ENCODE assay signal across 17 mouse cellular contexts in the genomic region with DNA sequence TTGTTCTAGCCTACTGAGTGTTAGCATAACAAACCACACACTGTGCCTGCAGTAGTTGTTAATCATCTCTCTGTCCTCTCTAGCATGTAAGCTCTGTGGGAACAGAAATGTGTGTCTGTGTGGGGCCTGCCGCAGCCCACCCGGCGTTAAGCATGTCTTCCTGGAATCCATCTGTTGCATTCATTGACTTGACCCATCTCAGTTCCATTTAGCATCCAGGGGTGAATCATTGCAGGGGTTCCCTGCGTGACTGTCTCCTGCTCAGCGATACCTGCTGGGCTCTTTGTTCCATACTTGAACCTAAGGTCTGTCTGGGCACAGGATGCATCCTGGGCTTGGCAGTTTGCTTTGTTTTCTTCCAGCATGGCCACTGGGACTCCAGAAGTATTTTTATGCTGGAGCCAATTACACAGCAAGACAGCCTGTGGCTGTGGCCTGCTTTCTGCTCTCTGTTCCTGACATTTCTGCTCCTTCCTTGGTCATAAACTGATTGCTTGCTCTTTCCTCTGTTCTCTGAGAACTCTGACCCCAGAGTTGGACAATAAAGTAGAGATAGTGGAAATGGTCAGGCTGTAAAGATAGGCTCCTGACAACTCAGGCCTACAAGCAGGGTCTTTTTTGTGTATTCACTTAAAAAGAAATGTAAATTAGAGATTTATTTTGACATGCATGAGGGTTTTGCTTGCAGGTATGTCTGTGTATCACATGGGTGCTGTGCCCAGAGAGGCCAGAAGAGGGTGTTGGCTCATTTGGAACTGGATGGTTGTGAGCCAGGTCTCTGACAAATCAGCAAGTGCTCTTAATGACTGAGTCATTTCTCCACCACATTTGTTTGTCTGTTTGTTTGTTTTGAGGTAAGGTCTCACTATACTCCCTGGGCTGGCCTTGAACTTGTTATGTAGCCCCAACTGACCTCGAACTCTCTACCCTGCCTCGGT. TPM values are rescaled to one million over a fixed set of nuclear protein-coding genes. Genes with fewer than 3 reads are reported as not detected.
DNase-seq lines count a peak whose midpoint lies in the region; ATAC-seq and TF ChIP-seq lines count a peak whose summit lies in the region.
"Had no signal": no experiment of that assay in that cellular context is flagged by ENCODE, and none has a peak within 500 bp of the region (broad histone marks: within the 10 kb centered on the region; RNA-seq: fewer than 3 reads in every experiment).

No protein-coding gene starts in this region.

- TF ChIP-seq RAD21 in CH12.LX (IDR thresholded peaks at IDR 0.05; ENCODE audit: low read depth, low read length): peak; percentile 29

- no peak overlapping the region for H3K4me3 ChIP-seq in layer of hippocampus, adult 2 months
- H3K4me3 ChIP-seq in CH12.LX (replicated peaks in 1 of 3; ENCODE audit: low read depth in 2 of 3, low read length in 2 of 3, poor library complexity in 1 of 3): no peak overlapping the region
- no peak overlapping the region for H3K4me3 ChIP-seq in heart, embryonic 11.5 days (ENCODE audit: low read depth, low read length)
- H3K4me3 ChIP-seq: embryonic facial prominence, embryonic 12.5 days; gastrocnemius, adult 2 months; heart, adult 2 months; limb, embryonic 15.5 days; midbrain, embryonic 12.5 days had no signal

- DNase-seq in layer of hippocampus, adult 2 months (ENCODE audit: low spot score in 2 of 2): no peak
- DNase-seq in layer of hippocampus, adult 9-11 months: no peak
- DNase-seq in CH12.LX (ENCODE audit: extremely low read depth): no peak
- peak; percentile 48 for DNase-seq in ZHBTc4 (ENCODE audit: low read depth, low spot score)
- no peak for DNase-seq in cerebellum, adult 11-12 months
- DNase-seq in layer of hippocampus, adult 11-12 months (ENCODE audit: low spot score): no peak
- DNase-seq: cerebellum, postnatal 36 days; gastrocnemius, adult 2 months; heart, adult 2 months; lung, postnatal 10 days; spleen, adult 18-20 months had no signal

- no peaks in the 10 kb centered on the region for H3K36me3 ChIP-seq in CH12.LX (replicated peaks in 1 of 2; ENCODE audit: control insufficient read depth in 1 of 2, insufficient read depth in 1 of 2, low read length in 1 of 2)
- H3K36me3 ChIP-seq in heart, embryonic 11.5 days (ENCODE audit: control insufficient read depth, insufficient read depth, low read length): no peaks in the 10 kb centered on the region
- H3K36me3 ChIP-seq: embryonic facial prominence, embryonic 12.5 days; limb, embryonic 15.5 days; midbrain, embryonic 12.5 days had no signal

- H3K9ac ChIP-seq in CH12.LX (ENCODE audit: insufficient read depth, low read depth): no peak overlapping the region
- no peak overlapping the region for H3K9ac ChIP-seq in heart, embryonic 11.5 days (ENCODE audit: low read depth, low read length)
- H3K9ac ChIP-seq: embryonic facial prominence, embryonic 12.5 days; limb, embryonic 15.5 days; midbrain, embryonic 12.5 days had no signal

- peak; percentile 64 for ATAC-seq in megakaryocyte-erythroid progenitor cell, adult 5-6 weeks (replicated peaks; ENCODE audit: low FRiP score, low TSS enrichment, poor library complexity, severe bottlenecking)
- ATAC-seq in heart, embryonic 11.5 days (replicated peaks; ENCODE audit: insufficient number of reproducible peaks, low FRiP score, low TSS enrichment): no peak

- H3K27me3 ChIP-seq in CH12.LX (replicated peaks): peaks cover 2% of the 10 kb centered on the region
- no peaks in the 10 kb centered on the region for H3K27me3 ChIP-seq in heart, embryonic 11.5 days (ENCODE audit: control insufficient read depth, insufficient read depth, low read length)
- H3K27me3 ChIP-seq: embryonic facial prominence, embryonic 12.5 days; limb, embryonic 15.5 days; midbrain, embryonic 12.5 days had no signal

- no peak for TF ChIP-seq POLR2A in CH12.LX (IDR thresholded peaks at IDR 0.05; ENCODE audit: low read depth, low read length)

- dilution Hi-C loops in CH12.LX (cut with MboI; ENCODE audit: extremely low pct_ligation_motif_present, extremely low pct_unique_long_range_greater_than_20kb, low sequenced_read_pairs): no loop called here

- H3K4me2 ChIP-seq in CH12.LX (ENCODE audit: insufficient read depth, low read depth, poor library complexity, severe bottlenecking): no peak overlapping the region
- H3K4me2 ChIP-seq in heart, embryonic 11.5 days: no peak overlapping the region
- H3K4me2 ChIP-seq: embryonic facial prominence, embryonic 12.5 days; limb, embryonic 15.5 days; midbrain, embryonic 12.5 days had no signal

- H3K4me1 ChIP-seq in CH12.LX (ENCODE audit: control insufficient read depth in 1 of 2, insufficient read depth in 2 of 2): peaks cover 3 to 20% of the 10 kb centered on the region in 2 experiments; a peak in 3 of 4 replicates
- H3K4me1 ChIP-seq in heart, embryonic 11.5 days (ENCODE audit: control insufficient read depth, insufficient read depth, low read length): peaks cover 2% of the 10 kb centered on the region; the same call in 1 of the 2 replicates
- H3K4me1 ChIP-seq: embryonic facial prominence, embryonic 12.5 days had no signal

- WGBS in heart, embryonic 11.5 days (ENCODE audit: insufficient replicate concordance): 80% methylated on average over 7 of the region's 7 CpGs

- H3K27ac ChIP-seq in layer of hippocampus, adult 2 months: peak overlapping the region; percentile 32; the same call in 1 of the 2 replicates
- H3K27ac ChIP-seq in CH12.LX (ENCODE audit: insufficient read depth, low read depth): no peak overlapping the region
- H3K27ac ChIP-seq in heart, embryonic 11.5 days (ENCODE audit: low read depth, low read length): no peak overlapping the region
- H3K27ac ChIP-seq: embryonic facial prominence, embryonic 12.5 days; gastrocnemius, adult 2 months; heart, adult 2 months; limb, embryonic 15.5 days; midbrain, embryonic 12.5 days had no signal

- in situ Hi-C loops in CH12.LX (cut with MboI; ENCODE audit: low pct_ligation_motif_present, low pct_unique_long_range_greater_than_20kb, low sequenced_read_pairs): no loop called here

- TF ChIP-seq EP300 in CH12.LX (IDR thresholded peaks at IDR 0.05; ENCODE audit: low read length): no peak

- no peaks in the 10 kb centered on the region for H3K79me2 ChIP-seq in CH12.LX (replicated peaks; ENCODE audit: control insufficient read depth, extremely low read depth, insufficient read depth, poor library complexity, severe bottlenecking)

- H3K9me3 ChIP-seq in CH12.LX (replicated peaks; ENCODE audit: low read length): no peaks in the 10 kb centered on the region
- H3K9me3 ChIP-seq in heart, embryonic 11.5 days (replicated peaks; ENCODE audit: control insufficient read depth, low read length): no peaks in the 10 kb centered on the region
- H3K9me3 ChIP-seq: embryonic facial prominence, embryonic 12.5 days; limb, embryonic 15.5 days; midbrain, embryonic 12.5 days had no signal

- peak; percentile 51 for TF ChIP-seq CTCF in layer of hippocampus, adult 2 months (conservative IDR thresholded peaks at IDR 0.05)
- TF ChIP-seq CTCF in CH12.LX (conservative IDR thresholded peaks at IDR 0.05 in 1 of 2, IDR thresholded peaks at IDR 0.05 in 1 of 2; ENCODE audit: low read depth in 2 of 2, low read length in 2 of 2): peak in 1 of 2 experiments; percentile 54; a peak in 2 of 4 replicates

TF ChIP-seq in CH12.LX, 34 proteins besides CTCF, POLR2A, EP300 and RAD21 (continues in another document):
- no peak for TF ChIP-seq MEF2A (IDR thresholded peaks at IDR 0.05; ENCODE audit: borderline replicate concordance, low read depth, low read length)
- no peak for TF ChIP-seq USF2 (conservative IDR thresholded peaks at IDR 0.05; ENCODE audit: low read depth, low read length)

RNA-seq across cellular contexts. Expression of a gene that starts 5.8 kb away (rescaled TPM):
- total RNA-seq in layer of hippocampus, adult 2 months (2021): 10 to 100 TPM; 85.9 to 86.6 TPM
- total RNA-seq in CH12.LX (2012; rRNA removed): 2.7 and 2.8 TPM in 2 replicates
- 0.75 and 0.96 TPM in 2 replicates for total RNA-seq in CH12.LX (2014; rRNA removed)
- polyA plus RNA-seq in CH12.LX (2012; ENCODE audit: insufficient read length, low read depth): 1.2 and 2.4 TPM in 2 replicates
- total RNA-seq in megakaryocyte-erythroid progenitor cell, adult 5-6 weeks (2014; fragmentation: Nextera tagmentation): 6.6 TPM in 2 replicates
- total RNA-seq in megakaryocyte-erythroid progenitor cell, adult 5-6 weeks (2017): 0.61 and 4.6 TPM in 2 replicates
- 14.0 and 16.7 TPM in 2 replicates for polyA plus RNA-seq in heart, embryonic 11.5 days (2014; fragmentation: Nextera tagmentation; extraction: Ambion mirVana)

RNA-seq across cellular contexts. Expression of a gene that starts 12.5 kb away (rescaled TPM):
- total RNA-seq in layer of hippocampus, adult 2 months (2021): 1 to 10 TPM; 6.2 to 9.1 TPM
- total RNA-seq in CH12.LX (2012; rRNA removed) (0.25 and 0.34 TPM in 2 replicates), CH12.LX (2014; rRNA removed) (0.23 TPM in 1 of 2 replicates, not detected in the other)
- 0.33 TPM in 1 of 2 replicates, not detected in the other for polyA plus RNA-seq in CH12.LX (2012; ENCODE audit: insufficient read length, low read depth)
- 1.6 and 4.6 TPM in 2 replicates for total RNA-seq in megakaryocyte-erythroid progenitor cell, adult 5-6 weeks (2014; fragmentation: Nextera tagmentation)
- total RNA-seq in megakaryocyte-erythroid progenitor cell, adult 5-6 weeks (2017): 0.88 TPM in 1 of 2 replicates, not detected in the other
- not detected in 2 replicates for polyA plus RNA-seq in heart, embryonic 11.5 days (2014; fragmentation: Nextera tagmentation; extraction: Ambion mirVana)
- polyA plus RNA-seq: forebrain, embryonic 11.5 days; limb, embryonic 15.5 days; midbrain, embryonic 12.5 days had no signal

RNA-seq across cellular contexts. Expression of a gene that starts 25.9 kb away (rescaled TPM):
- 1,000 to 10,000 TPM; 1,280 to 1,287 TPM for total RNA-seq in layer of hippocampus, adult 2 months (2021)
- total RNA-seq in CH12.LX (2012; rRNA removed) (818 and 982 TPM in 2 replicates), CH12.LX (2014; rRNA removed) (932 and 999 TPM in 2 replicates)
- 1,768 and 1,993 TPM in 2 replicates for polyA plus RNA-seq in CH12.LX (2012; ENCODE audit: insufficient read length, low read depth)
- total RNA-seq in megakaryocyte-erythroid progenitor cell, adult 5-6 weeks (2014; fragmentation: Nextera tagmentation): 862 and 969 TPM in 2 replicates
- total RNA-seq in megakaryocyte-erythroid progenitor cell, adult 5-6 weeks (2017): 783 and 1,100 TPM in 2 replicates
- polyA plus RNA-seq in heart, embryonic 11.5 days (2014; fragmentation: Nextera tagmentation; extraction: Ambion mirVana): 2,455 and 2,528 TPM in 2 replicates

RNA-seq across cellular contexts. Expression of a gene that starts 27.9 kb away (rescaled TPM):
- total RNA-seq in layer of hippocampus, adult 2 months (2021): 10 to 100 TPM; 40.9 to 42.9 TPM
- total RNA-seq in CH12.LX (2012; rRNA removed): 28.8 and 31.1 TPM in 2 replicates
- 18.0 and 20.4 TPM in 2 replicates for total RNA-seq in CH12.LX (2014; rRNA removed)
- polyA plus RNA-seq in CH12.LX (2012; ENCODE audit: insufficient read length, low read depth): 29.3 and 30.2 TPM in 2 replicates
- total RNA-seq in megakaryocyte-erythroid progenitor cell, adult 5-6 weeks (2014; fragmentation: Nextera tagmentation): 24.6 and 40.6 TPM in 2 replicates
- total RNA-seq in megakaryocyte-erythroid progenitor cell, adult 5-6 weeks (2017): 6.4 and 11.4 TPM in 2 replicates
- 32.2 and 40.0 TPM in 2 replicates for polyA plus RNA-seq in heart, embryonic 11.5 days (2014; fragmentation: Nextera tagmentation; extraction: Ambion mirVana)

RNA-seq across cellular contexts. Expression of a gene that starts 42.4 kb away (rescaled TPM):
- total RNA-seq in layer of hippocampus, adult 2 months (2021): 10 to 100 TPM; 13.2 to 14.1 TPM
- total RNA-seq in CH12.LX (2012; rRNA removed) (0.51 and 0.59 TPM in 2 replicates), CH12.LX (2014; rRNA removed) (not detected in 2 replicates)
- 0.50 and 1.5 TPM in 2 replicates for polyA plus RNA-seq in CH12.LX (2012; ENCODE audit: insufficient read length, low read depth)
- total RNA-seq in megakaryocyte-erythroid progenitor cell, adult 5-6 weeks (2014; fragmentation: Nextera tagmentation): 2.3 TPM in 1 of 2 replicates, not detected in the other
- not detected in 2 replicates for total RNA-seq in megakaryocyte-erythroid progenitor cell, adult 5-6 weeks (2017)
- 72.2 and 72.5 TPM in 2 replicates for polyA plus RNA-seq in heart, embryonic 11.5 days (2014; fragmentation: Nextera tagmentation; extraction: Ambion mirVana)

Comparison
In these comparisons a context has a peak if more than half of its experiments do, and no peak if none do; other contexts are left out.
1. RNA of a gene that starts 5.8 kb away (total RNA-seq): 85.9 to 86.6 TPM in layer of hippocampus, adult 2 months; 0.61 to 6.6 TPM in megakaryocyte-erythroid progenitor cell, adult 5-6 weeks and 0.75 to 2.8 TPM in CH12.LX; every median in the first group is over 10 times any median in the second.